Mouse (Mus musculus) left cerebral cortex, postnatal 4 days (tissue): ENCODE measurements around the gene Nmt1. TPM values are rescaled to one million over a fixed set of nuclear protein-coding genes. Genes with fewer than 3 reads are reported as not detected.

ENCODE experiments used
- DNase-seq: peaks from one replicate; pipeline ENCODE4 v3.0.0-alpha.2; 2022
- intact Hi-C: fragments of 180-260 bp; cut with DNase I; formaldehyde crosslinking; loops from one replicate; pipeline ENCODE4 v1.15.1; 2025
- total RNA-seq, 2 experiments: library from RNA; stranded (reverse); gene quantifications; 2 replicates each; pipeline ENCODE4 v1.2.3; 2021

Gene Nmt1
- total RNA-seq, 2 experiments from 2014 or later = 60.3 to 67.8 TPM

DNA sequence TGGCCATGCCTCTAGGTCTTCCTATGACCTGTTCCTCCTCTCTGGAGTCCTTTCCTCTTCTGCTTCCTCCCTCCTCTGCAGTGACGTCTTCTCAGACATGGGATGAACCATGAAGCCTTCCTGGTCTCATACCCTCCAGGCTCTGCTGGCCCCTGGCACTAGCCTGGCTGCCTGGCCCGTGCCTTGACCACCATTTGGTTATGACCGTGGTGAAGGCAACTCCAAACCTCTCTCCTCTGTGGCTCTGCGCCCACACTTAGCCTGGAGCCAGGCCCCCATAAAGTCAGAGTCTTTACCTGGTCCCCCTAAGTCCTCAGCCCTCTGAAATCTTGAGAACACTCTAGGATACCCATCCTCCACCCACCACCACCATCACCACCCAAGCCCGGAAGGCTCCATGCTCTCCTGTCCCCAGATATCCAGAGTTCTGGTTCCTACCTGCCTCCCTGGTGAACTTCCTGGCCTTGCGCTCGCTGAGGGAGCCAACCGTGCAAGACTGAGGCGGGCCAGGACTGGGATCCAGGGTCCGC, 46.2 kb downstream of the Nmt1 start:
- no peak for DNase-seq
- intact Hi-C loops = no loop called here

GRCm38 (mm10) chr11:103074796-103075323, 46.9 kb downstream of the Nmt1 start:
- no peak for DNase-seq

GRCm38 (mm10) chr11:103076010-103076409, 48.0 kb downstream of the Nmt1 start:
- DNase-seq = peak; percentile 36
- intact Hi-C loops = no loop called here

More at GRCm38 (mm10) chr11:103074796-103075323, 46.9 kb downstream of the Nmt1 start:
- intact Hi-C loops = no loop called here

- intact Hi-C loops = no loop called here
- no peak for DNase-seq
Observed at GRCm38 (mm10) chr11:103076581-103076980, 48.6 kb downstream of the Nmt1 start.

DNA sequence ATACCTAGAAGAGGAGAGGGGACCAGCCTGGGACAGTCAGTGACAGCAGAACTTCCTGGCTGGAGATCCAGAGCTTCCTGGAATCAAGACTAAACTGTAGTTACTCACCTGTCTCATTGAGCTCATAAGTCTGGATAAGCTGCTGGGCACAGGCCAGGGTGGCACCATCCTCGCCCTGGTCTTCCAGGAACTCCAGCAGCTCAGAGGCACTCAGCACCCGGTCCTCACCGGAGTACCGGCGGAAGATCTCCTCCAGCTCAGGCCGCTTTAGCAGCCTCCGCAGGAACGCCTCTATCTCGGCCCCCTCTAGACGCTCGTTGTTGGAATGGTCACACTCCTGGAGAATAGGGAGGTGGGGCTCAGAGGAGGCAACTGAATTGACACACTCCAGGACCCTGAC, 50.1 kb downstream of the Nmt1 start:
- intact Hi-C loops = no loop called here
- DNase-seq = no peak

GRCm38 (mm10) chr11:103080323-103081091, 52.5 kb downstream of the Nmt1 start:
- DNase-seq = no peak
- intact Hi-C loops = no loop called here

DNA sequence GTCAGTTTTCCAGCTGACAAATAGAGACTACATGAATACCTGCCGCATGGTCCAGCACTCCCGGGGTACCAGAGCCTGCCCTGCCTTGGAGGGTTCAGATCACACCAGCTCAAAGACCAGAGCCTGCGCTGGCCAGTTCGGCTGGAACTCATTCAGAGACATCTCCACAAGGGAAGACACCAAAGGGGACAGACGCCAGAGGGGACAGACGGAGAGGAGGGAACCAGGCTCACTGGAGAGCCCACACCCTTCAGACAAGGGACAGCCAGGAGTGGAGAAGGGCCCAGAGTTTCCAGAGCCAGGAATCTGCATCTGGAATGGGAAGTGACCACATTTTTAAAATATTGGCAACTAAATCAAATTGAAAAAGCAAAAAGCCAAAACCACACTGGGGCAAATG, 53.6 kb downstream of the Nmt1 start:
- no peak for DNase-seq
- intact Hi-C loops = no loop called here

- no peak for DNase-seq
Observed at GRCm38 (mm10) chr11:103093306-103093705, 65.3 kb downstream of the Nmt1 start.

GRCm38 (mm10) chr11:103093862-103094833, 66.2 kb downstream of the Nmt1 start:
- DNase-seq = no peak
- intact Hi-C loops = no loop called here

More at GRCm38 (mm10) chr11:103093306-103093705, 65.3 kb downstream of the Nmt1 start:
- intact Hi-C loops = no loop called here

- no peak for DNase-seq
- intact Hi-C loops = no loop called here
Observed at GRCm38 (mm10) chr11:103095107-103095670, 67.2 kb downstream of the Nmt1 start.

DNA sequence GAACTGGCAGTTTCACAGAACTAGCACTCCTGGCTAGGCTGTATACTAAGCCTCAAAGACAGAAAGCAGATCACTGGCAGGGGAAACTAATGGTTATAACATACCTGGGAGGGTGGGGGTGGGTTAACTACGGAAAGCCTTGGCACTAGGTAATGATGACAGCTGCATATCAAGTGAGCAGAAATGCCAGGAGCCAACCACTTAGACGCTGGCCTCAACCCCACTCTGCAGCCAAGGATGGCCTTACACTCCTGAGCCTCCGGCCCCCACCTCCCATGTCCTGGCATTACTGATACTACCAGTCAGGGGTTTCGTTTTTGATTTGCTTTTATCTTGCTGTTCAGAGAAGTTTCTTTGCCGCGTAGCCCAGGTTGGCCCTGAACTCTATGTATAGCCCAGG, 67.8 kb downstream of the Nmt1 start:
- no peak for DNase-seq
- intact Hi-C loops = no loop called here

DNA sequence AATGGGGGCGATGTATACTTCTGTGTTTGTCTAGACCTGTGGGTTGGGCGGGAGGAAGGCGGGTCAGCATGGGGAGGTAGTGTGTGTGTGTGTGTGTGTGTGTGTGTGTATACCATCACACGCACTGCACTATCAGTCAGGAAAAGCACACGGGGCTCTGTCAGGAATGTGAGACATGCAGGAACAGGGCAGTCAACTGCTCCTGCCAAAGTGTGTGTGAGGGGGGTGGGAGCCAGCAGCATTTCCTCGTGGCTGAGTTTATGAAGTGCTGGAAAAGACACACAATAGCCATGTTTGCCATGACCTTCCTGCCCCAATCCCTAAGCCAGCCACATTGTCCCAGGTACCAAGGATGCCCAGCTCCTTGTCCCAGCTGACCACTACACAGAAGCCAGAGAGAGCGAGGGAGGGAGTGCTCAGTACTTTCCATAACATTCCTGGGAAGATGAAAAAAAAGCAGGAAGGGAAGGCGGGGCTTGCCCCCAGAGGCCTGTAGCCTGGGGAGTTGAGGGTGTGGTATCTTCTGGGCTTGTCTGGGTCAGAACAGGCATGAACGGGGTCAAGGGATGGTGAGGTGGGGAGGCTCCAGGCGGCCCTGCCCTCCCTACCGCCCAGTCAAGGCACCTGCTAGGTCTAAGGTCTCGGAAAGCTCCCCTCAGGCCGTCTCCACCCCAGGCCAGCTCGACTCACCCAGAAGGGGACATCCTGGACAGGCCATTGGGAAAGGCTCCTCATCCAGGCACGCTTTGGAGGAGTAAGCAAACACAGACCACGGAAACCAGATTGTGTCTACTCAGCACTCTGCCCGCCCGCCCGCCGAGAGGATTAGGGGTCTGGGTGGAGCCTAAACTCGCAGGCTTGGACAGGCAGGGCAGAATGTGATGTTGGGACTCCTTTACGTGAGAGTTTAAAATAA, 69.2 kb downstream of the Nmt1 start:
- intact Hi-C loops = no loop called here
- DNase-seq = no peak

DNA sequence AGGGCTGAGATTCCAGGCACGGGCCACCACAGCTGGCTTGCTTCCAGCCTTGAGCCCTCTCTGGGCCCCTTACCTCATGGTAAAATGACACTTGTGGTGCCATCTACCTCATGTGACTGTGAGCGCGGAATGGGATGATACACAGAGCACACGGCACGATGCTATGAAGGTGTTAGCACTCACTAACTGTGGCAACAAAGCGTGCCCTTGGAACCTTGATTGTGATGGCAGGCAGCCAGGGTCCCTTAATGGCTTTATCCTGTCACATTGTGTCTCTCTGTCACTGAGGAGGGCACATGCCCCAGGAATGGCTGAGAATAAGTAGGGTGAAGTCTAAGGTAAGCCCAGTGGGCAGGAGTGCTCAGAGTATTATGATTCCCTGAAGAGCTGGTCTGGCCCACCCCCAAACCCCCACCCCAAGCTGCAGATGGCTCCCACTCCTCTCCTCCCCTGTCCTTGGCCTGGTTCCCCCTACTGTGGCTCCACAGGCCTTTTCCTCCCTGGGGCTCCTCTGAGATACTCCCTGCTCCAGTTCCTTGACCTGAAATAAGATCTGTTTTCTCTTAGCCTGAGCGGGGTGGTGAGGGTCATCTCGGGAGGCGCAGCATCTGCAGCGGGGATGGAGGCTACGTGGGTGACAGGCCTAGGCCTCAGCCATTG, 70.7 kb downstream of the Nmt1 start:
- DNase-seq = no peak
- intact Hi-C loops = no loop called here

DNA sequence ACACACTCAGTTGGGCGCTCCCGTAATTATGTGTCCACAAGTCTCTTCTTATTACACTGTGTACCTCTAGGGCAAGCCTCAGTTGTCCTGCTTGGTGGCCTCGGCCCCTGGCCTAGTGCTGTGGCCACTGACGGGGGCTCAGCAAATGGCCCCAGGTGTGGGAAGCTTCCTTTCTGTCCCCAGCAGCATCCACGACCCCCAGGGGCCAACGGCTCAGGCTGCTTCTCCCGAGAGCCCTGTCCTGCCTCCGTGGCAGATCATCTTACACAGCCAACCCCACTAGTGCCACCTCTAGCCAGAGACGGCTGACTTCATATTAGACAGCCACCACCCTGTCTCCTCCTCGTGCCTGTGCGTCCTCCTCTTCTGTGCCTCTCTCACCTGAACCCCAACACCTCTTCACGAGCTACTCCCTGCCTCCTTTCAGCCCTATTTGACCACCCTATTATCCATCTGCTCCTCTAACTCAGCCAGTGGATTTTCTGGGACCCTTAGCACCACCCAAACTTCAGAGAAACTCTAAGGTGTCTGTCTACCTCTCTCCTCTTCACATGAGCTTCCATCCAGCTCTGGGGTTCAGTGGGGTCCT, 71.5 kb downstream of the Nmt1 start:
- intact Hi-C loops = no loop called here

GRCm38 (mm10) chr11:103100361-103100760, 72.4 kb downstream of the Nmt1 start:
- no peak for DNase-seq
- intact Hi-C loops = no loop called here

More for the DNA sequence above, 71.5 kb downstream of the Nmt1 start:
- no peak for DNase-seq

- DNase-seq = peak; percentile 54
- intact Hi-C loops = no loop called here
Observed at GRCm38 (mm10) chr11:103101481-103101865, 73.5 kb downstream of the Nmt1 start, which contains the start of the genes Plcd3 and Acbd4. Gene Plcd3 (minus strand): TSS chr11:103101658. Gene Acbd4 (plus strand): TSS chr11:103101682.

DNA sequence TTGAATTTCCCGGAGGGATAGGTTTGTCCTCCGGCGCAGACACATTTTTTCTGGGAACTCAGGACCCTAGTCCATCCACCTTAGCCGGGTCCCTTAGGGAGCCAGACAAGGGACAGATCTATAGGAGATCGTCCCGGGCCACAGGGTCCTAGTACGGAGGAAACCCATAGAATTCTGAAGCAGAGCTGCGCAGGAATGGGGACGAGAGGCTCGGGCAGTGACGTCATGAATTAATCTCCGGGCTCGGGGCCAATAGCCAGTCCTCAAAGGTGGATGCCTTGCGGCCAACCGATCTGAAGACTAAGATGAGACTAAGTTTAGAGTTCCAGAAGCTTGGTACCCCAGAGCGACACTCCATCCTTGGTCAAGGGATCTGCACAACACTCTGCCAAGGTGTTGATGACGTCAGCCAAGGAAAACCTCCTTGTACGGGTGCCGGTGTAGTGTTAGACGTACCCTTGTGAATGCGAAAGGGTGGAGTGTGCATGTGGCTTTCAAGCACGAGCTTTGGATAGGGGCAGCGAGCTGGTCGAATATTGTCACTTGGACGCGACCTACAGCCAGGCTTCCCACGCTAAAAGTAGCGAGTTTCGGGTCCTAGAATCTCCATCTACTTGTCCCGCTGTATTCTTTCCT, 74.0 kb downstream of the Nmt1 start:
- intact Hi-C loops = no loop called here
- peak; percentile 53 for DNase-seq

GRCm38 (mm10) chr11:103102725-103103349, 74.8 kb downstream of the Nmt1 start:
- peak; percentile 96 for DNase-seq
- intact Hi-C loops = no loop called here
